Mouse (Mus musculus) adipocyte (in vitro differentiated cells): ENCODE measurements around the gene Clptm1.

Experiments used
- DNase-seq: peaks from one replicate; pipeline ENCODE4 v3.0.0-alpha.2; 2016; ENCODE audit warnings: low spot score

Clptm1 gene

DNA sequence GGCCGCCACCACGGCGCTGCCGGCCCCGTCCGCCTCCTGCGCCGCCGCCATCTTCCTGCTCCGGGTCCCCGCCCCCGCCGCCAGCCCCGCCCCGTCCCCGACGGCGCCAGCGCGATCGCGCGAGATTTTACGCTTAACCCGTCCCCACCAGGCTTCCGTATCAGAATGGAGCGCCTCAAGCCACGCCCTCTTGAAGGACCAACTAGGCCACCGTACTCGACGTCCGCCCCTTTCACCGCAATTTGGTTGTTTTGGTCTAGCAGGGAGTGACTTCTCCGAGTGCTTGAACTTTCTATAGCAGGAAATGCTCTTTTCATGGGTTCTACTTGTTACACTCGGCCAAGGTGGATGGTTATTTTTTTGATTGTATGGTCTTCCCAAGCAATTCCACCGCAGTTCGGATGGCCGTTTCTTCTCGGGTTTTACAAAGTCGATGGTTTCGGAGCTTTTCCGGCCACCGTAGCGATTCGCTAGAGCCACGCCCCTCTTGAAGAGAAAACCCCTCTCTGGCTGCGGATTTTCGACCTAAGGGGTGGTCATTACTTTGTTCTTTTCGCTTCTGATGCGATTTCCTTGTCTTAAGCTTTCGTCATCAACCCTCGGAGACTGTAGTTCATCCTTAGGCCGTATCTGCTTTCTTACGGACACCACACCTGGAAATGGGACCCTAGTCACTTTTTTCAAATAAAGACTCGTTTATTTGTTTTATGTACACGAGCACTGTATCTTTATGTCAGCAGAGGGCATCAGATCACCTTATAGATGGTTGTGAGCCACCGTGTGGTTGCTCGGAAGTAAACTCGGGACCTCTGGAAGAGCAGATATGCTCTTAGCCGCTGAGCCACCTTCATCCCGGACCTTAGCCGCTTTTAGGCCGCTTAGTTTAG, at the start of gene Clptm1:
Clptm1 (minus strand) TSS at position 79 of the 887 bp plus-strand sequence.
- DNase-seq: peak; percentile 96

DNA sequence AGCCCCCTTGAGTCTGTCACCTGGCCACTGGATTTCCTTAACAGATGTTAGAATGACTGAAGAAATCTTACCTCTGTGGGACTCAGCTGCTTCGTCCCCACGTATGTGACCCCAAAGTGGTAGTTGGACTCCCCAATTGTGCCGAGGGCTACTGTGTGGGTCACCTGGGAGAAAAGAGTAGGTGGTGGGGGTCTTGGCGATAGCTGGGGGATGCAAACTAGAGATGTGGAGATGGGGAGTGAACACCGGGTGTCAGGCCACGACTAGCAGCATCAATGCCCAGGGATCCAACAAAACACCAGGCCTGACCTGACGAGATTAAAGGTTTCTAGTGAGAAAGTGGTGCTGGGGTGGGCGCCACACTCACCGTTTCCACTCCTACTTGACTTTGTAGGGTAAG, 48.8 kb upstream of the Clptm1 start:
- DNase-seq: no peak

GRCm38 (mm10) chr7:19713196-19713595, 48.4 kb upstream of the Clptm1 start:
- peak; percentile 29 for DNase-seq

- DNase-seq: peak; percentile 40
Measured at GRCm38 (mm10) chr7:19712414-19712813, 47.6 kb upstream of the Clptm1 start.

DNA sequence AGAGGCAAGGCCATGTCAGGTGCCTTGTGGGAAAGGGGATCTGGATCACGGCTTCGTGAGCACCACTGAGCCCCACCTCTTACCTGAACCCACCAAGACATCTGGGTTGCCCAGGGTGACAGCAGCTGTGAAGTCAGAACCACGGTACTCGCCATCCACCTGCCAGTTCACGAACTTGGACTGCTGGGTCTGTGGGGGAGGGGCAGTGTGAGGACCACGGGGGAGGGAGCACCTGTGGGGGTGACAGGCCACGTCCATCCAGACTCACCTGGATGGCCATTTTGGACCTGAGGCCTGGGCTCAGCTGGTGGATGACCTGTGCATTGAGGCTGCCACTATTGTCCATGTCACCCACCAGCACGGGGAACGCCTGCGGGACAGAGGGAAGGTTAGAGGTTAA, 45.8 kb upstream of the Clptm1 start:
- DNase-seq: no peak

- DNase-seq: no peak
Measured at GRCm38 (mm10) chr7:19705271-19705670, 40.4 kb upstream of the Clptm1 start.

- DNase-seq: no peak
Measured at GRCm38 (mm10) chr7:19704475-19704874, 39.6 kb upstream of the Clptm1 start.

DNA sequence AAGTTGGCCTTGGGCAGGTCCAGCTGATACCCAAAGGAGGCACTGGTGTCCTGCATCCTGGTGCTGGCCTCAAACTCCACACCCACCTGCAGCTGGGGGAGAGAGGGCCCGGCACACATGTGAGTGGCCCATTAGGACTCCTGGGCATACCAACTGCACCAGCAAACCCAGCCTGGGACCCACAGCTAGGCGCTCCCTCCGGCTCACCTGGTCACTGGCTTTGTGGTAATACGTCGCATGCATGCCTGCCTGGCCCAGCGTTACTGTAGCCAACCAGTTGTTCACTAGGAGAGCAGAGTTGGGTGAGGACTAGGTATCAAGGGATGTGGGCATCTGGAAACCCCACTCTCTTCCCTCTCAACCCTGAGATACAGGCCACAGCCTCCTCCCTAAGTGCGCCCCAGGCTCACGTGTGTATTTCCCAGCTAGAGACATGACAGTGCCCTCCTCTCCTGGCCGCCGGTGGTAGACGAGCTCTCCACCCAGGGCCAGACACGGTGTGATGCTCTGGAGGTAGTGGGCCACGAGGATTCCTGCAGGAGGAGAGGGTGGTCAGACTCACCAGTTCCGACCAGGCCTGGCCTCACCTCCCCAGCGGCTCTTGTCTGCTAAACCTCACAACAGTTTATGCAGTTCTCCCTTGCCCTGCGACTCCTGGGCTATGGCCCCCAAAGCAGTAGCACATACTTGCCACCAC, 38.2 kb upstream of the Clptm1 start:
- no peak for DNase-seq

GRCm38 (mm10) chr7:19701069-19701761, 36.4 kb upstream of the Clptm1 start:
- peak; percentile 89 for DNase-seq

DNA sequence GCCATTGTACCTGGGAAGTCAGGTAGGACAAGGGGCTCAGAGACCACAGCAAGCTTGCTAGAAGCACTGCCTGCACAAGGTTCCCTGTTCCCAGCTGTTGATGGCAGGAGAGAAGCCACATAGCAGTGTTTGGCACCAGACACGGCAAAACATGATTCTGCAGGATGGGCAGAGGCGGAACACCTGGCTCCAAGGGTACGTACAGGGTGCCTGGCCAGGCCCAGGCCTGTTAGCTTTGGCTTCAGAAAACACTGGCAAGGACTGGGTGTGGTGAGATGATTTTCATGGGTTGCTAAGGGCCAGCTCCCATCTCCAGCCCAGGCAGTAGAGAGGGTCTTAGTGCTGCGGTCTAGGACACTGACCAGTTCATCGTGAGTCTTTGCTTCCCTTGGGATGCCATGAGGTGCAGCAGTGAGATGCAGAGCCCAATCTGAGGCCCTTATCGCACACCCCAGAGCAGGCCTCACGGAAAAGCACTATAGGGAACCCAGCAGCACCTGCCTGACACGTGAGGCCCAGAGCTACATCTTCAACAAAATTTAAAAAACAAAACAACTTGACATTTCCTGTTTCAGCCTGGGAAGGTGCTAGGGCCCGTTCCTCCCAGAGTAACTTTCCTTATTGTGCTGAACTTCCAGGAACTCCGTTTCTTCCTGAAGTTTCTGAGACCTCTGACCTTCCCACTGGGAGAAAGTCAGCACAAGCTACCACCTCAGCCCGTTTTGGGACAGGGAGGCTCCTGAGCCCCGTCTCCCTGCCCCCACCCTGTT, 35.7 kb upstream of the Clptm1 start:
- DNase-seq: no peak

DNA sequence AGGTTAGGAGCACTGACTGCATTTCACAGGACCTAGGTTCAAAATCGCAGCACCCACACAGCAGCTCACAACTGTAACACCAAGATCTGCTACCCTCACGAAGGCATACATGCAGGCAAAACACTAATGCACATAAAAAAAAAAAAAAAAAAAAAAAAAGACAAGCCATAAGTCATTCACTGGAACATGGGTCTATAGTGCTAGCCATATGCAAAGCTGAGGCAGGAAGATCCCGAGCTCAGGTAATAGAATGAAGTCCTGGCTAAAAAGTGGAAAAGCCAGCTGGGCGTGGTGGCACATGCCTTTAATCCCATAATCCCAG, 35.0 kb upstream of the Clptm1 start:
- DNase-seq: no peak

DNA sequence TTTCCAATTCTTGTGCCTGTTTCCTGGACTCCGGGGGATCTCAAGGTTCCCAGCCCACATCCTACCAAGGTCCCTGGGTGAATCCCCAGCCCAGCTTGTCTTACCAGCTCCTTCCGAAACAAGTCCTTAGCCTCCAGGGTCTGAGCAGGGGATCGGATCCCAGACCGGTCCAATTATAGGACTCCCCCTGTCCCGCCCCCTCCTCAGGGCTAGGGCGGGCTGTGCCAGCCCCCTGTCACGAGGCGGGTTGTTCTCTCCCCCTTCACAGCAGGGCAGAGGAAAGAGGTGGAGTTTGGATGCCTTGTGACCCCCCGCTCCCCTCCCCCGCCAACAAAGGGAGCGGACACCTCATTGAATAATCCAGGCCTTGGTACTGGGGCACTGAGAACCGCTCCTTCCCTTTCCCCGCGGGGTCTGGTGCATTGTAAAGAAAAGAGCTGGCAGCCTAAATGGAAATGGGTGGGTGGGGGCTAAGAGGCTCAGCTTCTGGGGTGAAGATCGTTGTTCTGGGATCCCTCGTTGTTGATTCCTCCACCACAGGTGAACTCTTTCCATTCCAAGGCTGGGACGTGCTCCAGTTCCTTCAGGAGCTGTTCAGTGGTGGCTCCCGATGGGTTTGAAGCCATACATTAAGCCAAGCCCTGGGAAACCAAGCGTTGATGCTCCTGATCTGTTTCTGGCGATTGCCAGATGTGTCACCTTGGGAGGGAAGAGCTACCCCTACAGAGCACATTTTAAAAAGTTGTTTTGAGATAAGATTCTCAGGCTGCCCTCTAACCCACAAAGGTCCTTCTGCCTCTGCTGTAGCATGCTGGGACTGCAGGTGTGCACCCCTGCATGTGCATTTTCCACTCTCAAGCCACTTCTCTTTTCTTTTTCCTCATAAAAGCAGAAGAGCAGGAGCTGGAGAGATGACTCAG, 34.3 kb upstream of the Clptm1 start, which contains the start of gene Apoe:
Apoe (minus strand) TSS at position 282 of the 920 bp plus-strand sequence.
- no peak for DNase-seq

- DNase-seq: no peak
Measured at GRCm38 (mm10) chr7:19697949-19698906, 33.4 kb upstream of the Clptm1 start.

DNA sequence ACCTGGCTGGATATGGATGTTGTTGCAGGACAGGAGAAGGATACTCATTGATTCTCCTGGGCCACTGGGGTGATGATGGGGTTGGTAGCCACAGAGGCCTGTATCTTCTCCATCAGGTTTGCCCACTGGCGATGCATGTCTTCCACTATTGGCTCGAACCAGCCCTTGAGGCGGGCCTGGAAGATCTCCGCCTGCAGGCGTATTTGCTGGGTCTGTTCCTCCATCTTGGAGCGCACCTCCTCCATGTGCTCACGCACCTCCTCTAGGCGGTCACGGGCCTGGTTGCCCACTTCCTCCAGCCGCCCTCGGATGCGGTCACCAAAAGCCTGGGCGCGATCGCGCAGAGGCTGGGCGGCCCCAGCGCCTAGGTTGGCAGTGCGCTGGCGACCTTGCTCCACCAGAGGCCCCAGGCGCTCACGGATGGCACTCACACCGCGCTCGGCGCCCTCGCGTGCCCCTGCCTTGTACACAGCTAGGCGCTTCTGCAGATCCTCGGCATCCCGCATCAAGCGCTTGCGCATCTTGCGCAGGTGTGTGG, 31.6 kb upstream of the Clptm1 start:
- DNase-seq: no peak

GRCm38 (mm10) chr7:19695881-19696280, 31.0 kb upstream of the Clptm1 start:
- no peak for DNase-seq

- no peak for DNase-seq
Measured at GRCm38 (mm10) chr7:19695213-19695594, 30.4 kb upstream of the Clptm1 start.

- DNase-seq: peak; percentile 57
Measured at GRCm38 (mm10) chr7:19694336-19695212, 29.7 kb upstream of the Clptm1 start.

GRCm38 (mm10) chr7:19693421-19693820, 28.6 kb upstream of the Clptm1 start:
- peak; percentile 84 for DNase-seq
